Mouse (Mus musculus): ENCODE measurements around the gene Snrpg. TPM values are rescaled to one million over a fixed set of nuclear protein-coding genes. Genes with fewer than 3 reads are reported as not detected.

Gene Snrpg
- polyA plus RNA-seq, 1 experiment from 2014 or later = 325 TPM

Other genes with a start within 250 kb of the Snrpg start
- gene Tgfa, start 176.1 kb upstream of the Snrpg start, polyA plus RNA-seq (2016; fragmentation: Nextera tagmentation; extraction: Ambion mirVana) = 4.6 and 5.2 TPM in 2 replicates
- gene Fam136a, start 5.7 kb upstream of the Snrpg start, polyA plus RNA-seq (2016; fragmentation: Nextera tagmentation; extraction: Ambion mirVana) = 95.0 and 102 TPM in 2 replicates
- 59.4 and 64.7 TPM in 2 replicates for gene Pcyox1, start 25.9 kb downstream of the Snrpg start, polyA plus RNA-seq (2016; fragmentation: Nextera tagmentation; extraction: Ambion mirVana)
- gene Tia1, start 32.9 kb downstream of the Snrpg start, polyA plus RNA-seq (2016; fragmentation: Nextera tagmentation; extraction: Ambion mirVana) = 140 and 158 TPM in 2 replicates
- 0.45 TPM in 1 of 2 replicates, not detected in the other for gene Gm44790, start 55.4 kb downstream of the Snrpg start, polyA plus RNA-seq (2016; fragmentation: Nextera tagmentation; extraction: Ambion mirVana)
- 16.2 and 18.0 TPM in 2 replicates for gene C87436, start 67.1 kb downstream of the Snrpg start, polyA plus RNA-seq (2016; fragmentation: Nextera tagmentation; extraction: Ambion mirVana)
- gene Pcbp1, start 155.0 kb downstream of the Snrpg start, polyA plus RNA-seq (2016; fragmentation: Nextera tagmentation; extraction: Ambion mirVana) = 415 and 416 TPM in 2 replicates